Mouse (Mus musculus): ENCODE measurements around the gene Fubp1. TPM values are rescaled to one million over a fixed set of nuclear protein-coding genes. Genes with fewer than 3 reads are reported as not detected.
"Not testable (repeated sequence)": the region's sequence is repeated elsewhere in the genome, so short reads cannot be mapped to it uniquely, and the experiment has no call there.

The Fubp1 gene
- total RNA-seq, 4 experiments from 2014 or later = 20.1 to 27.7 (median 21.3) TPM

DNA sequence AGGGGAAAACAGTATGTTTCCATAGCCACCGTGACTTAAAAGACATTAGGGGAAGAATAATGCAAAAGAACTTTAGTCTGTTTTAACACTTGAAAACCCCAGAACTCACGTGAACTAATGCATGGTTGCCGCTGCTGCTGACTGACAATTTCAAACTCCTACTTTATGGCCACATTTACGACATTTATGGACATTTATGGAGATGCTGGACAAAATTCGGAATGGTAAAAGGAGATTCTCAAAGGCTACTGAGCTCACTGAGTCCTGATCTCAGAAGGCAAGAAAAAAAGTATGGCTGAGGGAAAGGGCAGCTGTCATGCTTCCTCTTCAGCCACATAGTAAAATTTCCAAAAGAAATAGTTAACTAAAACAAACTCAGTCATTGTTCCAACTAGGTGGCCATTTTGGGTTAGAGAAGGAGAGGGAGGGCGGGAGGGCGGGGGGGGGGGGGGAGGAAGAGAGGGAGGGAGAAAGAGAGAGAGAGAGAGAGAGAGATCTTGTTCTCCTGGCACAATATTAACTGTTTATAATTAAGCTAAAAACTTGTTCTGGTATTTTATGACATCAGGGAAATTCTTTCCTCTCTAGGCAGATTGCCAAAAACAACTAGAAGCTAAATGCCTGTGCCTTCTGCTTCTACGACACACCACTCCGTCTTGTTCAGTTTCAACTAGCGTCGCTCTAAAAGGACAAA lies 17.8 kb upstream of the Fubp1 start:
- DNase-seq (ENCODE audit: low spot score in 2 of 2) = no peak

GRCm38 (mm10) chr3:152193177-152193576 lies 17.0 kb upstream of the Fubp1 start:
- no peak for DNase-seq (ENCODE audit: low spot score in 2 of 2)

- peak; percentile 84 to 86 for DNase-seq (ENCODE audit: low spot score in 2 of 2)
Measured at GRCm38 (mm10) chr3:152193635-152194097, 16.6 kb upstream of the Fubp1 start.

DNA sequence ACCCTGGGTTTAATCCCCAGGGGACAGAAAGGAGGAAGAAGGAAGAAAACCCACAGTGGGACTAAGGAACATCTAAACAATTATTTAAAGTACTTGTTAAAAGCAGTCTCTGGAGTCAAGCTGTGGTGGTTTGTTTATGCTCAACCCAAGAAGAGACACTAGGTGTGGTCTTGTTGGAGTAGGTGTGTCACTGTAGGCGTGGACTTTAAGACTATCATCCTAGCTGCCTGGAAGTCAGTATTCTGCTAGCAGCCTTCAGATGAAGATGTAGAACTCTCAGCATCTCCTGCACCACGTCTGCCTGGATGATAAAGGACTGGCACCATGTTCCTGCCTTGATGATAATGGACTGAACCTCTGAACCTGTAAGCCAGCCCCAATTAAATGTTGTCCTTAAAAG lies 13.0 kb upstream of the Fubp1 start:
- not testable (repeated sequence) for DNase-seq (ENCODE audit: low spot score in 2 of 2)

- DNase-seq (ENCODE audit: low spot score in 2 of 2) = no peak
Measured at GRCm38 (mm10) chr3:152199125-152199524, 11.1 kb upstream of the Fubp1 start.

DNA sequence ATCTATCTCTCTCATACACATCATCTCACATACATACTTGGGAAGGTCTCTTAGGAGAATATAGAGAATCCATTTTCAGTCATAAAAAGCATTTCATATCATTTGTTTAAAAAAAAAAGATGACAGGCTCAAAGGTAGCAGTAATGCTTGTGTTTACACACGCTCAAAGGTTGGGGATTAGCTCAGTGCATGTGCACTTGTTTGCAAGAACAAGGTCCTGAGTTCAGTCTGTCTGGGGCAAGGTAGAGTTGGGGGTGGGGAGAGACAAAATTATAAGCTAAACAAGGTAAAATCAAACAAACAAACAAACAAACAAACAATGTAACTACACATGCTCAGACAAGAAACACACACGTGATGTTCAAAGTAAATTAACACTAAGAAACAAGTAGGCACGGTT lies 9.0 kb upstream of the Fubp1 start:
- no peak for DNase-seq (ENCODE audit: low spot score in 2 of 2)

DNA sequence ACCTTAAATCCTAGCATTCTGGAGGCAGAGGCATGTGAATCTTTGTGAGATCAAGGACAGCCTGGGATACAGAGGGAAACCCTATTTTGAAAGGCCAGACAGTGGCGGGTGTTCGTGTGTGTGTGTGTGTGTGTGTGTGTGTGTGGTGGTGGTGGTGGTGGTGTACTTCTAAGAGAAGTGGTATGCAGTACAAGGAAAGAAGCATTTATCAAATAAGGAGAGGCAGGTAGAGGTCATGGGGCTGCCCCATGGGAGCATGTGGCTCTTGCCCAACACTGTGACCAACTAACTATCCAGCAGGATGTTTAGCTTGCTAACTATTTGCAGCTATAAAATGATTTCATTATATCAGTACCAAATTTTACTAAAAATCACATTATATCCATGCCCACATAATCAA lies 8.6 kb upstream of the Fubp1 start:
- DNase-seq (ENCODE audit: low spot score in 2 of 2) = no peak

- DNase-seq (ENCODE audit: low spot score in 2 of 2) = no peak
Measured at GRCm38 (mm10) chr3:152202942-152203341, 7.3 kb upstream of the Fubp1 start.

- no peak for DNase-seq (ENCODE audit: low spot score in 2 of 2)
Measured at GRCm38 (mm10) chr3:152203411-152203810, 6.8 kb upstream of the Fubp1 start.

DNA sequence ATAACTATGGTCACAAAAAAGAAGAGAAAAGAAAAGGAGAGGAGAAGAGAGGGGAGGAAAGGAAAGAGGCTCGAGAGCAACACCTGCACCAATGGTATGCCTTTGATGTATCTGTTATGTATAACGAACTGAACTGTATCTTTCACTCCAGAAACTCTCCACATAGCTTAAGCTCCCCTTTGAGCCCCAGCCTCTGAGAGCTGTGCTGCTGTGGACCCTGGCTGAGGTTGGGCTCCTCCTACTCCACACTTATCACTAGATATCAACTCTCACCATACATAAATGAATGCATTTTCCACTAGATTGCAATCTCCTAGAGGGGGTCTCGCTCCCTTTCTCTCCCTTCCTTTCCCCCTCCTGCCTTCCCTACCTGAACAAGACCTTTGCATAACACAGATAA lies 6.2 kb upstream of the Fubp1 start:
- no peak for DNase-seq (ENCODE audit: low spot score in 2 of 2)

GRCm38 (mm10) chr3:152204577-152204976 lies 5.6 kb upstream of the Fubp1 start:
- no peak for DNase-seq (ENCODE audit: low spot score in 2 of 2)

DNA sequence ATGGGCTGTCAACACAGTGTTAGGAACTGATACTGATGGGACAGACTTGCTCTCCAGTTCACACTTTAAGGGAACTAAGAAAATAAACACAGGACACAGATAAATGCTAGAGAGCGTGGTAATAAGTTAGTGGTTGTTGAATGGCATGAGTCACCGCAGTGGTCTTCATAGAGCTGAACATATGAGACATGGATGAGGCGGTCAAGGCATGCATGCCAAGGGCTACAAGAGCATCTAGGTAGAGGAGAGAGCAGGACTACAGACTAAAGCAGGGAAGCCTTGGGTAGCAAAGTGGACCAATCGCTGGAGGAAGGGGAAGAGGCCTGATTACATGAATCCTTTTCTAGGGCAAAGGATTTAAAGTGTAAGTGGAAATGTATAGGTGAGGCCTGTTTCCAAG lies 3.1 kb upstream of the Fubp1 start:
- no peak for DNase-seq (ENCODE audit: low spot score in 2 of 2)

DNA sequence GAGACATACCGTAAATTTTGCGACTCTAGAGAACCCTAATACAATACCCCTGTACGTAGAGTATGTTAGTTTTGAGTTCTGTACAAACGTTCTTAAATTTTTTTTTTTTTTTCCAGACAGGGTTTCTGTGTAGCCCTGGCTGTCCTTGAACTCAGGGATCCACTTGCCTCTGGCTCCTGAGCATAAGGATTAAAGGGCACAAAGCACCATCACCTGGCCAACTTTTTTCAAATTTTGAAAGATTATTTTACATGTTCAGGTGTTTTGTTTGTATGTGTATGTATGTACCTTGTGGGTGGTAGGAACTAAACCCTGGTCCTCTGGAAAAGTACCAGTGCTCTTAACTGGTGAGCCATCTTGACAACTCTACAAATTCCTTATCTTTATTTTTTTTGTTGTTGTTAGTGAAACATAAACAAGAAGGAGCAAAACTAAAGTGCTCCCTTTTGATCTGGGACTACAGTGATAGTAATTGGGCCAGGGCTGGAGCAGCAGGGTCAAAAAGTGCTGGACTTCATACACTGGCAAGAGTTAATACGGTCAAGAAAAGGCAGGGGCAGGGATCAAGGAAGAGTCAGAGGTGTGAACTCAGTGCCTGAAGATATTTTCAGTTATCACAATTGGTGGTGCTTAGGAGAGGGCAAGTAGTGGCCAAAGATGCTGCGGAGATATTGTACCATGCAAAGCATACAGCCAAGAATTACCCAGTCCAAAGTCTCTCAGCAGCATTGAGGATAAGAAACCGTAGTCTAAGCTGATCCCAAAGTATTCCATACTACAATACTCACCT lies 1.9 kb upstream of the Fubp1 start:
- DNase-seq (ENCODE audit: low spot score in 2 of 2) = no peak

DNA sequence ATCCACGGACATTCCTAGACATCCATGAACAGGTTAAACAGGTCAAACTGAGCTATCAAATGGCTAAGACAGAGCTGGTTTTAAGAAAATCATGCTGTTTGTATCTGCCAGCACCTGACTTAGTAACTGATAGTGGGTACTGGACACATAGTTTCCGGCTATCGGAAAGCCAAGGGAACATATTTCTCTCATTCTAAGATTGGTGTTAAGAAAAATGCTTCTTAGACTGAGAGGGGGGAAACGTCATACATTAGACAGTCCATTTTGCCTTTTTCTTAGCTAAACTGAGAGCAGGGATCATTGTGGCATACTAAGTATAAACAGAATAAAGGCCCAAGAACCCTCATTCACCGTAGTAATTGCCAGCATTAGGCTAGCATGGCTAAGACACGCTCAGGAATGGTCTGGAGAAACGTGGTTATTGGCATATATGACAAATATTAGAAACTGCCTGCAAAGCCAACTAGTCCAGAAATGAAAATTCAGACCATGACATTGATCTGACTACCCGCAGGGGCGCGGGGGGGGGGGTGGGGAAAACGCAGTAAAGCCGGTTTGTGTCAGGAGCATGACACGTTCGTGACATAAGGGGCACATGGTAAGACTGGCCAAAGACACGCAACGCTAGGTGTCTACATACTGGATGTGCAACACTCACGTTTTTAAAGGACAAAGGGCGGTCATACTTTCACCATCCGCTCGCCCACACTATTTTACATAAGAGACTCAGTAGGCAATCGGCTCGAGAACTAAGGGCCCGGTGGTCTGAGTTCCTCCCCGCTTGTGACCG lies 850 bp upstream of the Fubp1 start:
- peak in 1 of 2 experiments; percentile 19 for DNase-seq (ENCODE audit: low spot score in 2 of 2)

GRCm38 (mm10) chr3:152210728-152211391 lies 638 bp downstream of the Fubp1 start:
- DNase-seq (ENCODE audit: low spot score in 2 of 2) = peak; percentile 17 to 37

DNA sequence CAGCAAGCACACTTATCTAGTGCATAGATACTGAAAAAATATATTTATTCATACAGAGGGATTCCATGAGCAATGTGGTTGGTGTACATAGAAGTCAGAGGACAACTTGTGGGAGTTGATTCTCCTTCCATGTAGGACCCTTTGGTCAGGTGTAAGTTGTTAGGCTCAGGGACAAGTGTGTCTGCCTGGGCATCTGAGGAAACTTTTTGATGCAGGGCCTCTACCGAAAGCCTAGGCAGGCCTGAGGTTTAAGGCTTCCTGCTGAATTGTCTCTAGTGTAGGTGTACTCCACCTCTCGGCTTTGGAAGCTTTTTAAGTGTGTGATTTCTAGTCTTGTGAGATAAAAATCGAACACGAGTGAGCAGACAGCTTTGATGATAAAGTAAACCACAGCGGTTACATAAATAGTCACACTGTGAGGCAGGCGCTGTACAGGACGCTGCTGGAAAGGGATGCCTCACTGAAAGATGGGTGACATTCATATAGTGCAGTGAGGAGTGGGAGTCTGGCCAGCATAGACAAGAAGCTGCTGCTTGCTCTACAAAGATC lies 1.6 kb downstream of the Fubp1 start:
- no peak for DNase-seq (ENCODE audit: low spot score in 2 of 2)

DNA sequence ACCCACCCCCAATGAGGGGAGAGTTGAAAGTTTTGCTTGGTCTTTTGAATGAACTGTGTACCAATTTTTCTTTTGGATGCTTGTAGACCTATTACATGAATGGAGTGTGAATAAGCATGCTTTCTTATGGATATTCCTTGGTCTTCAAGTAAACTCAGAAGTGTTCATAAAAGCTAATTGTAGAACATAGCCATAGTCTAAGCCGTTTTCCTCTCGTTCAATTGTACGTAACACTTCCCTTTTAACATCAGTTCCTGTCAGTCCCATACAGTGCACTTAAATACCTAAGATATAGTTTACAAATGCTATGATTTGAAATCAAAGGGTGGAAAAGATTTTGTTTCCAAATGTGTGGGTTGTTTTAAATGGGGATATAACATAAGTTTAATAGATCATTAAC lies 3.2 kb downstream of the Fubp1 start:
- no peak for DNase-seq (ENCODE audit: low spot score in 2 of 2)

- no peak for DNase-seq (ENCODE audit: low spot score in 2 of 2)
Measured at GRCm38 (mm10) chr3:152224918-152225317, 14.7 kb downstream of the Fubp1 start.

DNA sequence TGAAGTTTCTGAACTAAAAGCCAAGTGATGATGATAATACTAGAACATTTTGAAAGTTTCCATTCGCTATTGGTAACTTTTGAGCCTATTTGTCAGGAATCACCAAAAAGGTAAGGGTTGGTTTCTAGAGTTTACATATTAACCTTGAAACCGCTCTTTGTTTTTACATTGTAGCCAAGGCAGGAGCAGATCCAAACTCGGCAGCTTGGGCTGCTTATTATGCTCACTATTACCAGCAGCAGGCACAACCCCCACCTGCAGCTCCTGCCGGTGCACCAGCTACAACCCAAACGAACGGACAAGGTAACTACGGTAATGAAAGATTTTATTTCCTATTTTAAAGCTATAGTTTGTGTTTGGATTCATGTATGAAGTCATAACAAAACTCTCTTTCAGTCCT lies 15.7 kb downstream of the Fubp1 start:
- no peak for DNase-seq (ENCODE audit: low spot score in 2 of 2)

- DNase-seq (ENCODE audit: low spot score in 2 of 2) = no peak
Measured at GRCm38 (mm10) chr3:152228843-152229242, 18.6 kb downstream of the Fubp1 start.

- no peak for DNase-seq (ENCODE audit: low spot score in 2 of 2)
Measured at GRCm38 (mm10) chr3:152229271-152229670, 19.0 kb downstream of the Fubp1 start.
